Mouse (Mus musculus): ENCODE results near the gene Bcl2l14. TPM values are rescaled to one million over a fixed set of nuclear protein-coding genes. Genes with fewer than 3 reads are reported as not detected.
A peak's percentile ranks its signal among the peaks of the same experiment; 100 is the strongest.

Bcl2l14 gene
- polyA plus RNA-seq, 1 experiment: 1.2 TPM

- TF ChIP-seq POLR2A (IDR thresholded peaks at IDR 0.05; ENCODE audit: insufficient read depth, low read length) (no peak), CTCF (IDR thresholded peaks at IDR 0.05; ENCODE audit: low read depth, low read length) (peak; percentile 42)
- H3K4me1 ChIP-seq (ENCODE audit: control insufficient read depth, insufficient read depth, low read length): no peaks in the 10 kb centered on the region
- H3K27ac ChIP-seq (ENCODE audit: insufficient read depth, low read length): no peak overlapping the region
- no peaks in the 10 kb centered on the region for H3K36me3 ChIP-seq (ENCODE audit: control insufficient read depth, insufficient read depth, low read length, poor library complexity, severe bottlenecking)
- no peak overlapping the region for H3K9ac ChIP-seq (ENCODE audit: low read depth, poor library complexity, severe bottlenecking)
- no peaks in the 10 kb centered on the region for H3K27me3 ChIP-seq (ENCODE audit: control insufficient read depth, insufficient read depth, low read length, poor library complexity, severe bottlenecking)
- peak overlapping the region; percentile 57 for H3K4me3 ChIP-seq (ENCODE audit: low read depth, low read length)
- H3K9me3 ChIP-seq (replicated peaks; ENCODE audit: control insufficient read depth, insufficient read depth, low read length, poor library complexity, severe bottlenecking): no peaks in the 10 kb centered on the region
Measured at GRCm38 (mm10) chr6:134425216-134425717, 29.1 kb downstream of the Bcl2l14 start.

- TF ChIP-seq POLR2A (IDR thresholded peaks at IDR 0.05; ENCODE audit: insufficient read depth, low read length): no peak
- TF ChIP-seq CTCF (IDR thresholded peaks at IDR 0.05; ENCODE audit: low read depth, low read length): peak; percentile 7
- H3K36me3 ChIP-seq (ENCODE audit: control insufficient read depth, insufficient read depth, low read length, poor library complexity, severe bottlenecking): no peaks in the 10 kb centered on the region
- no peaks in the 10 kb centered on the region for H3K9me3 ChIP-seq (replicated peaks; ENCODE audit: control insufficient read depth, insufficient read depth, low read length, poor library complexity, severe bottlenecking)
- no peak overlapping the region for H3K27ac ChIP-seq (ENCODE audit: insufficient read depth, low read length)
- no peaks in the 10 kb centered on the region for H3K27me3 ChIP-seq (ENCODE audit: control insufficient read depth, insufficient read depth, low read length, poor library complexity, severe bottlenecking)
- no peak overlapping the region for H3K9ac ChIP-seq (ENCODE audit: low read depth, poor library complexity, severe bottlenecking)
- H3K4me1 ChIP-seq (ENCODE audit: control insufficient read depth, insufficient read depth, low read length): no peaks in the 10 kb centered on the region
- H3K4me3 ChIP-seq (ENCODE audit: low read depth, low read length): no peak overlapping the region
Measured at GRCm38 (mm10) chr6:134427165-134427564, 31.0 kb downstream of the Bcl2l14 start.

- Histone ChIP-seq H3K4me1 (ENCODE audit: control insufficient read depth, insufficient read depth, low read length) (no peaks in the 10 kb centered on the region), H3K36me3 (ENCODE audit: control insufficient read depth, insufficient read depth, low read length, poor library complexity, severe bottlenecking) (no peaks in the 10 kb centered on the region), H3K27me3 (ENCODE audit: control insufficient read depth, insufficient read depth, low read length, poor library complexity, severe bottlenecking) (no peaks in the 10 kb centered on the region), H3K9ac (ENCODE audit: low read depth, poor library complexity, severe bottlenecking) (no peak overlapping the region), H3K4me3 (ENCODE audit: low read depth, low read length) (no peak overlapping the region), H3K9me3 (replicated peaks; ENCODE audit: control insufficient read depth, insufficient read depth, low read length, poor library complexity, severe bottlenecking) (no peaks in the 10 kb centered on the region), H3K27ac (ENCODE audit: insufficient read depth, low read length) (no peak overlapping the region)
- TF ChIP-seq EP300 (IDR thresholded peaks at IDR 0.05; ENCODE audit: insufficient read depth, low read depth, low read length): no peak
- TF ChIP-seq POLR2A (IDR thresholded peaks at IDR 0.05; ENCODE audit: insufficient read depth, low read length): no peak
- no peak for TF ChIP-seq CTCF (IDR thresholded peaks at IDR 0.05; ENCODE audit: low read depth, low read length)
Measured at GRCm38 (mm10) chr6:134428455-134428854, 32.3 kb downstream of the Bcl2l14 start.

GRCm38 (mm10) chr6:134430161-134430799, 34.2 kb downstream of the Bcl2l14 start:
- no peak overlapping the region for H3K4me3 ChIP-seq (ENCODE audit: low read depth, low read length)
- no peaks in the 10 kb centered on the region for H3K9me3 ChIP-seq (replicated peaks; ENCODE audit: control insufficient read depth, insufficient read depth, low read length, poor library complexity, severe bottlenecking)
- no peaks in the 10 kb centered on the region for H3K27me3 ChIP-seq (ENCODE audit: control insufficient read depth, insufficient read depth, low read length, poor library complexity, severe bottlenecking)
- H3K9ac ChIP-seq (ENCODE audit: low read depth, poor library complexity, severe bottlenecking): no peak overlapping the region
- H3K4me1 ChIP-seq (ENCODE audit: control insufficient read depth, insufficient read depth, low read length): no peaks in the 10 kb centered on the region
- no peaks in the 10 kb centered on the region for H3K36me3 ChIP-seq (ENCODE audit: control insufficient read depth, insufficient read depth, low read length, poor library complexity, severe bottlenecking)
- TF ChIP-seq EP300 (IDR thresholded peaks at IDR 0.05; ENCODE audit: insufficient read depth, low read depth, low read length): no peak
- peak; percentile 1 for TF ChIP-seq CTCF (IDR thresholded peaks at IDR 0.05; ENCODE audit: low read depth, low read length)
- TF ChIP-seq POLR2A (IDR thresholded peaks at IDR 0.05; ENCODE audit: insufficient read depth, low read length): no peak
- H3K27ac ChIP-seq (ENCODE audit: insufficient read depth, low read length): no peak overlapping the region

GRCm38 (mm10) chr6:134431583-134431982, 35.5 kb downstream of the Bcl2l14 start:
- Histone ChIP-seq H3K4me3 (ENCODE audit: low read depth, low read length) (no peak overlapping the region), H3K27me3 (ENCODE audit: control insufficient read depth, insufficient read depth, low read length, poor library complexity, severe bottlenecking) (no peaks in the 10 kb centered on the region)

GRCm38 (mm10) chr6:134433281-134433680, 37.2 kb downstream of the Bcl2l14 start:
- Histone ChIP-seq H3K4me3 (ENCODE audit: low read depth, low read length) (no peak overlapping the region), H3K9me3 (replicated peaks; ENCODE audit: control insufficient read depth, insufficient read depth, low read length, poor library complexity, severe bottlenecking) (no peaks in the 10 kb centered on the region), H3K27ac (ENCODE audit: insufficient read depth, low read length) (no peak overlapping the region), H3K36me3 (ENCODE audit: control insufficient read depth, insufficient read depth, low read length, poor library complexity, severe bottlenecking) (no peaks in the 10 kb centered on the region), H3K4me1 (ENCODE audit: control insufficient read depth, insufficient read depth, low read length) (no peaks in the 10 kb centered on the region), H3K9ac (ENCODE audit: low read depth, poor library complexity, severe bottlenecking) (no peak overlapping the region), H3K27me3 (ENCODE audit: control insufficient read depth, insufficient read depth, low read length, poor library complexity, severe bottlenecking) (no peaks in the 10 kb centered on the region)
- TF ChIP-seq EP300 (IDR thresholded peaks at IDR 0.05; ENCODE audit: insufficient read depth, low read depth, low read length): no peak
- TF ChIP-seq POLR2A (IDR thresholded peaks at IDR 0.05; ENCODE audit: insufficient read depth, low read length): no peak
- no peak for TF ChIP-seq CTCF (IDR thresholded peaks at IDR 0.05; ENCODE audit: low read depth, low read length)

More at GRCm38 (mm10) chr6:134431583-134431982, 35.5 kb downstream of the Bcl2l14 start:
- Histone ChIP-seq H3K9me3 (replicated peaks; ENCODE audit: control insufficient read depth, insufficient read depth, low read length, poor library complexity, severe bottlenecking) (no peaks in the 10 kb centered on the region), H3K4me1 (ENCODE audit: control insufficient read depth, insufficient read depth, low read length) (no peaks in the 10 kb centered on the region), H3K9ac (ENCODE audit: low read depth, poor library complexity, severe bottlenecking) (no peak overlapping the region), H3K36me3 (ENCODE audit: control insufficient read depth, insufficient read depth, low read length, poor library complexity, severe bottlenecking) (no peaks in the 10 kb centered on the region), H3K27ac (ENCODE audit: insufficient read depth, low read length) (no peak overlapping the region)
- TF ChIP-seq CTCF (IDR thresholded peaks at IDR 0.05; ENCODE audit: low read depth, low read length) (no peak), EP300 (IDR thresholded peaks at IDR 0.05; ENCODE audit: insufficient read depth, low read depth, low read length) (no peak), POLR2A (IDR thresholded peaks at IDR 0.05; ENCODE audit: insufficient read depth, low read length) (no peak)
